Comparison of ENCODE assay signal across 15 mouse cellular contexts in genomic region chrX:99292758-99293157, GRCm38 (mm10).
A peak's percentile ranks its signal among the peaks of the same experiment; 100 is the strongest.
DNase-seq lines count a peak whose midpoint lies in the region.
"Had no signal": no experiment of that assay in that cellular context is flagged by ENCODE, and none has a peak within 500 bp of the region (broad histone marks: within the 10 kb centered on the region; RNA-seq: fewer than 3 reads in every experiment).

No protein-coding gene starts in this region.

- no peak overlapping the region for H3K27ac ChIP-seq in limb, embryonic 10.5 days
- H3K27ac ChIP-seq: liver, embryonic 13.5 days; midbrain, embryonic 15.5 days had no signal

- H3K27me3 ChIP-seq in limb, embryonic 10.5 days (ENCODE audit: low read depth, poor library complexity, severe bottlenecking), result peaks cover 100% of the 10 kb centered on the region

- 84% methylated on average over 11 of the region's 11 CpGs for WGBS in limb, embryonic 10.5 days

- intact Hi-C loops in heart, postnatal 10 days (cut with DNase I), result loop anchor here (2.0 to 5.0 kb wide), 3 partner anchors 65 to 156 kb away; partner anchors contain the start of gene Efnb1

- no peak overlapping the region for H3K4me3 ChIP-seq in limb, embryonic 10.5 days
- H3K4me3 ChIP-seq: forebrain, embryonic 10.5 days; liver, embryonic 13.5 days; midbrain, embryonic 15.5 days had no signal

- H3K4me1 ChIP-seq in limb, embryonic 10.5 days, result peaks cover 15% of the 10 kb centered on the region
- H3K4me1 ChIP-seq: liver, embryonic 13.5 days had no signal

- H3K9me3 ChIP-seq in limb, embryonic 10.5 days (replicated peaks), result no peaks in the 10 kb centered on the region
- H3K9me3 ChIP-seq: forebrain, embryonic 10.5 days; G1E; liver, embryonic 13.5 days; midbrain, embryonic 15.5 days had no signal

- no peaks in the 10 kb centered on the region for H3K36me3 ChIP-seq in limb, embryonic 10.5 days
- H3K36me3 ChIP-seq: forebrain, embryonic 10.5 days; G1E; liver, embryonic 13.5 days; midbrain, embryonic 15.5 days had no signal

- DNase-seq in adrenal gland, postnatal 14 days, result peak; percentile 32
- DNase-seq in adrenal gland, adult 18-20 months (ENCODE audit: low spot score in 2 of 2), result no peak
- peak; percentile 45 for DNase-seq in Muller cell, postnatal 12 days (ENCODE audit: inconsistent ontology term)
- peak; percentile 30 to 47 for DNase-seq in heart, postnatal 10 days
- peak; percentile 62 to 69 for DNase-seq in lung, adult 18-20 months
- no peak for DNase-seq in testis, postnatal 14 days (ENCODE audit: low spot score)
- DNase-seq in limb, embryonic 10.5 days (ENCODE audit: low spot score), result no peak
- DNase-seq in thymus, postnatal 25 days, result no peak
- DNase-seq: cerebellum, adult 8-10 months; gastrocnemius, postnatal 10 days; liver, embryonic 13.5 days; right cerebral cortex, postnatal 4 days had no signal

Comparison
In these comparisons a context has a peak if more than half of its experiments do, and no peak if none do; other contexts are left out.
1. DNase-seq: peak in adrenal gland, postnatal 14 days (single experiment), Muller cell, postnatal 12 days (single experiment), heart, postnatal 10 days (2 of 2) and lung, adult 18-20 months (2 of 2); none in adrenal gland, adult 18-20 months (0 of 2), testis, postnatal 14 days (single experiment), limb, embryonic 10.5 days (single experiment) and thymus, postnatal 25 days (single experiment).